Mouse (Mus musculus): ENCODE data around the gene Tymp. TPM values are rescaled to one million over a fixed set of nuclear protein-coding genes. Genes with fewer than 3 reads are reported as not detected.

Gene Tymp
- polyA plus RNA-seq, 1 experiment from 2014 or later: 1.5 TPM

DNA sequence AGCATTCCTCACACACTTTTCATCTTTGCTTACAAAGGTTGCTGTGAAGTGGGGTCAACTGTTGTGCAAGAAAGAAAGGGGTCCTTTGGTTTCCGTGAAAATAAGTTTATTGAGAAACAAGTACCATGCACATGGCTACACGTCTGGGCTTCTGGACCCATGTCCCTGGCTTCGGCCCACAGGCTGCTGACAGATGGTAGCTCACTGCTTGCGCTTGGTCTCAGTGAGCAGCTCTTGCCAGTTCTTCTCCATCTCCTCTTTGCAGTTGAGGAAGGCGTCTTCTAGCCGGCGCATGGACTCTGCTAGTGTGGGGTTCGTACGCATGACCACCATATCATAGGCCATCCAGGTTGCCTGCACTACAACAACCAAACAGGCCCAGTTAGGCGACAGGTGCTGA lies 13.2 kb upstream of the Tymp start:
- H3K4me3 ChIP-seq: no peak overlapping the region
- WGBS: 90% methylated on average over 10 of the region's 10 CpGs

DNA sequence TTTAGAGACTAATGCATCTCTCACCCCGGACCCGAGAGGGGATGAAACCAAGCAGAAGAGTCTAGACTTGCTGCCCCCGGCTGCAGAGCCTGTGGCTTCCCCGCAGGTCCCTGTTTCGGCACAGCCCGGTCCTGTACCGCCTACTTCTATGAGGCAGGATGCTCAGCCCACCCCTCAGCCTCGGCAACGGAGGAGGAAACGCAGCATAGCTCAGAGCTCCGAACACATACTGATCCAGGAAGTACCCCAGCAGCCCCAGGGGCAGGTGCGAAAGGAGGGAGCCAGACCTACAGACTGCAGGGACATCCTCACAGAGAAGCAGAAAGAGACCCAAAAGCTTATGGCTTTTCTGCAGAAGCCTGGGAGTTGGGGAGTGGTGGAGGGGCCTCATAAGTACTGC lies 10.3 kb upstream of the Tymp start:
- Histone ChIP-seq H3K4me3 (no peak overlapping the region), H3K9ac (no peak overlapping the region), H3K36me3 (no peaks in the 10 kb centered on the region), H3K4me1 (no peaks in the 10 kb centered on the region), H3K27me3 (peaks cover 5% of the 10 kb centered on the region), H3K4me2 (replicated peaks) (no peak overlapping the region), H3K9me3 (no peaks in the 10 kb centered on the region), H3K27ac (no peak overlapping the region)
- WGBS: 45% methylated on average over 12 of the region's 12 CpGs
- ATAC-seq (ENCODE audit: insufficient number of reproducible peaks, insufficient read depth, low FRiP score, low TSS enrichment): no peak

More for the DNA sequence above, 13.2 kb upstream of the Tymp start:
- Histone ChIP-seq H3K4me1 (no peaks in the 10 kb centered on the region), H3K4me2 (replicated peaks) (no peak overlapping the region), H3K27ac (no peak overlapping the region), H3K9ac (no peak overlapping the region), H3K27me3 (no peaks in the 10 kb centered on the region; the same call in 1 of the 2 replicates), H3K9me3 (no peaks in the 10 kb centered on the region), H3K36me3 (no peaks in the 10 kb centered on the region)
- no peak for ATAC-seq (ENCODE audit: insufficient number of reproducible peaks, insufficient read depth, low FRiP score, low TSS enrichment)

DNA sequence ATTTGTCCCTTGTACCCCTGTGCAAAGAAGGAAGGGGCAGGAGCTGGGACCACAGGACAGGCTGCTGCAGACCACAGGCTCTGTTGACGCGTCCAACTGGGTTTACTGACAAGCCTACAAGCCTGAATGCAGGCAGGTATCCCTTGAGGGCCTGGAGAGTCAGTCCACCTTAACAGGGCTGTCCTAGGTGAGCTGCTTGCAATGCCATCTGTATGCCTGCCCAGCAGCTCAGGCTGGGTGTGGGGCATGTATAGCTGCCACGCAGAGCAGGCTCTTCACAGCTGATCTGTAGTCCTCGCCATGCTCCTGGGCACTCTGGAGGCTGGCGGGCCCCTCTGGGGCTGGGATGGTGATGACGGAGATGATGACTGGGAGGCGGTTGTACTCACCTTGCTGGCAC lies 7.8 kb upstream of the Tymp start, which contains the start of gene Klhdc7b:
TSS of gene Klhdc7b (plus strand) at position 301 of the 400 bp plus-strand sequence.
- H3K27ac ChIP-seq: no peak within 1 kb of the TSS
- no peak within 1 kb of the TSS for H3K4me3 ChIP-seq
- no peaks in the 10 kb centered on the region for H3K9me3 ChIP-seq
- 78% methylated on average over 7 of the region's 7 CpGs for WGBS
- ATAC-seq (ENCODE audit: insufficient number of reproducible peaks, insufficient read depth, low FRiP score, low TSS enrichment): peak; percentile 55; the same call in 1 of the 2 replicates
- H3K9ac ChIP-seq: no peak within 1 kb of the TSS
- H3K36me3 ChIP-seq: no peaks in the 10 kb centered on the region
- H3K27me3 ChIP-seq: peaks cover 14% of the 10 kb centered on the region
- no peaks in the 10 kb centered on the region for H3K4me1 ChIP-seq
- no peak within 1 kb of the TSS for H3K4me2 ChIP-seq (replicated peaks)

DNA sequence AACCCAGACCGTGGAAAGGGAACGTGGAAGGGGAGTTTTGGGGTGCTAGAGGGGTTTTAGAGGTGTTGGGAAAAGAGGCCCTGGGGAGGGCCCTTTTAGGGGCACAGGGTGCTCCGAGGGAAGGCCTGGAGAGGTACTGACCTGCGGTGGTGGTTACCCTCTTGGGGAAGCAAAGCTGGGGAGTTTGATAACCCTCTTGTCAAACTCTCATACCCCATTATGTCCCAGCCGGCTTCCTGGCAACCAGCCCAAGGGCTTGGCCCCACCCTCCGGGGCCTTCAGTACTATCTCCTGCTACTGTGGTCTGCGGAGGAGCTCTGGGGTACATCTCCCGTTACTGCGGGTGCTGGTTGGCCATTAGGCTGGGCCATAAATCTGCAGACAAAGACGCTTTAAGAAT lies 2.6 kb upstream of the Tymp start:
- no peak for ATAC-seq (ENCODE audit: insufficient number of reproducible peaks, insufficient read depth, low FRiP score, low TSS enrichment)
- no peak overlapping the region for H3K27ac ChIP-seq

DNA sequence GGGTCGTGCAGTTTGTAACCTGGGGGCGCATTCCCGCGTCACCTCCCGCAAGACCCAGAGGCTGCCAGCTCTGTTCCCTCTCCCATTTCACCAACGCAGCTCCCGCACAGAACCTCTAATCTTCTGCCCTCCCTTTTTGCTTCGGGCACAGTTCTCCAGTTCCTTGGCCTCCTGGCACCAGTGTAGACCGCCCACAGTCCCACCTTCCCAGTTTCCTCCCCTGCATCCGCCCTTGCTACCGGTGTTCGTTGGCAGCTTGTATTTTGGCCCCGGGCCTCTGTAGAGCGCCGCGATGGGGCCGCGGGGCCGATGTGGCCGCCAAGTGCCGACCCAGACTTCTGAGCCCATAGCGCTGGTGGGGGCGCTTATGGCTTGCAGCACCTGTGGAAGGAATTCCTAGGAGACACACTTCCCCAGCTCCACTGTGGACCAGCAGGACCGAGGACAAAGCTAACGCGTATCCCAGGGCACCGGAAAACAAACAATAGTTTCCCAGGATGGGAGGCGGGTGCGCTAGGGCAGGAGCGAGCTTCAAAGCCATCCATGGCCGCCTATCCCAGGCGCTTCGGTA lies 2.1 kb upstream of the Tymp start, which contains the start of gene Odf3b:
TSS of gene Odf3b (minus strand) at position 452 of the 571 bp plus-strand sequence.
- Histone ChIP-seq H3K27me3 (peaks cover 52% of the 10 kb centered on the region), H3K36me3 (no peaks in the 10 kb centered on the region), H3K4me2 (replicated peaks) (peak within 1 kb of the TSS; percentile 64), H3K4me1 (peaks cover 16% of the 10 kb centered on the region), H3K9ac (peak within 1 kb of the TSS; percentile 16; the same call in 1 of the 2 replicates), H3K9me3 (no peaks in the 10 kb centered on the region), H3K27ac (no peak within 1 kb of the TSS), H3K4me3 (peak within 1 kb of the TSS; percentile 30)
- no peak for ATAC-seq (ENCODE audit: insufficient number of reproducible peaks, insufficient read depth, low FRiP score, low TSS enrichment)
- WGBS: under 1% methylated on average over 33 of the region's 33 CpGs

More for the DNA sequence above, 2.6 kb upstream of the Tymp start:
- Histone ChIP-seq H3K27me3 (peaks cover 52% of the 10 kb centered on the region), H3K4me1 (peaks cover 16% of the 10 kb centered on the region), H3K4me2 (replicated peaks) (peak overlapping the region; percentile 64), H3K9me3 (no peaks in the 10 kb centered on the region), H3K4me3 (peak overlapping the region; percentile 30), H3K36me3 (no peaks in the 10 kb centered on the region), H3K9ac (no peak overlapping the region)
- 10% methylated on average over 10 of the region's 10 CpGs for WGBS

DNA sequence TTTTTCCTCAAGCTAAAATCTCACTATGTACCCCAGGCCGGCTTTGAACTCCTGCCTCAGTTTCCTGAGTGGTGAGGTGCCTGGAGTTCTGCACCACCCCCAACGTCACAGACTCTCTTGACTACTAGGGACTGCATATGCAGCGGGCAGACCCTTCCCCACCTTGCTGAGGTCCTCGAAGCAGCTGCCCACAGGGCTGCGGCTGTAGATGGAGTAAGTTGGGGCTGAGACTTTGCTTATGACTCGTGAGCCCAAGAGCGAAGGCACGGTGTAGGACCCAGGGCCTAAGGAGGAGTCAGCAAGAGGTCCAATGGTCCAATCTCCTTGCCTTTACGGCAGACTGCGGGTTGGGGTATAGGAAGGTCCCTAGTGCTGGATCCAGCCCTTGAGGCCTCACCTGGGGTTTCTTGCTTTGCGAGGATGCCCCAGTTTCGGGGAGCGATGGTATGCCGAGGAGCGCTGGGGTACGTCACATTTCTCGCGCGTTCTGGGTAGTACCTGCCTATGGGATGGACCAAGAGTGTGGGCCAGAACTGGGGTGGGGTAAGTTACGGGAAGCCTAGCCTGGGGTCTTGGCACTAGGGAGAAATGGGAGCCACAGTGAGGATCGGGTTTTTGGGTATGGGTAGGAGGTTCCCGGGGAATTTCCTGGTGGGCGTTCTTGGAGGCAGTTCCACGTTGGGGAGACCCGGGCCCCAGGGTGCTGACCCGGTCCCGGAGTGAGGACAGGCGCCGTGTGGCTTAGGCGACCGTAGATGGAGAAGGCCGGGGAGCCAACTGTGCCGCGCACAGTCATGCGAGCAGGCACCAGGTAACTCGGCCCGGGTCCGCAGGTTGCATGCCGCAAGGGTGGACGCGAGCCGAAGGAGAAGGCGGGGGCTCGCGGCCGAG lies 1.3 kb upstream of the Tymp start:
- no peak overlapping the region for H3K27ac ChIP-seq
- H3K9ac ChIP-seq: 0 out of 2 replicates have a peak overlapping the region, but pooled peaks have one; percentile 16
- H3K4me3 ChIP-seq: peak overlapping the region; percentile 30
- no peaks in the 10 kb centered on the region for H3K9me3 ChIP-seq
- WGBS: 10% methylated on average over 46 of the region's 46 CpGs
- peak overlapping the region; percentile 64 for H3K4me2 ChIP-seq (replicated peaks)
- ATAC-seq (ENCODE audit: insufficient number of reproducible peaks, insufficient read depth, low FRiP score, low TSS enrichment): no peak
- peaks cover 16% of the 10 kb centered on the region for H3K4me1 ChIP-seq
- H3K36me3 ChIP-seq: no peaks in the 10 kb centered on the region
- H3K27me3 ChIP-seq: peaks cover 52% of the 10 kb centered on the region

DNA sequence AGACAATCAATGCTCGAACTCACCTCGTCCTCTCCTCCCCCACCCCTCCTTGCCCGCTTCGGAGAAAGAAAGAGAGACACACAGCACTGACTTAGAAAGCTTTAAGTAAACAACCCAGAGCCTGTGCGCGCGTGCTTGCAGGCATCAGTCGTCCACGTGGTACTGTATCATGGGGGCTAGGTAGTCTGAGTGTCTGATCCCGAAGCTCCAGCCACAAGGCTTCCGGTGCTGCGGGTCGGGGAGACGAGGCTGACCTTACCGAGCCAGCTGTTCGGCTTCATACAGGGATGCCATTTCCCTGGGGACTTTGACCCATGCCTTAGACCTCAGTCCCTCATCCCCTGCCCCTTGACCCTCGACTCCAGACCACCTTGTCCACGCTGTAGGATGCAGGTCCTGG lies 523 bp upstream of the Tymp start:
- Histone ChIP-seq H3K4me2 (replicated peaks) (peak overlapping the region; percentile 0; the same call in 1 of the 2 replicates), H3K9ac (no peak overlapping the region), H3K4me1 (peaks cover 23% of the 10 kb centered on the region), H3K36me3 (0 out of 2 replicates have a peak, but pooled peaks cover 4% of the 10 kb centered on the region), H3K27ac (no peak overlapping the region), H3K9me3 (no peaks in the 10 kb centered on the region), H3K27me3 (peaks cover 47% of the 10 kb centered on the region), H3K4me3 (no peak overlapping the region)
- 5% methylated on average over 18 of the region's 18 CpGs for WGBS
- ATAC-seq (ENCODE audit: insufficient number of reproducible peaks, insufficient read depth, low FRiP score, low TSS enrichment): no peak

DNA sequence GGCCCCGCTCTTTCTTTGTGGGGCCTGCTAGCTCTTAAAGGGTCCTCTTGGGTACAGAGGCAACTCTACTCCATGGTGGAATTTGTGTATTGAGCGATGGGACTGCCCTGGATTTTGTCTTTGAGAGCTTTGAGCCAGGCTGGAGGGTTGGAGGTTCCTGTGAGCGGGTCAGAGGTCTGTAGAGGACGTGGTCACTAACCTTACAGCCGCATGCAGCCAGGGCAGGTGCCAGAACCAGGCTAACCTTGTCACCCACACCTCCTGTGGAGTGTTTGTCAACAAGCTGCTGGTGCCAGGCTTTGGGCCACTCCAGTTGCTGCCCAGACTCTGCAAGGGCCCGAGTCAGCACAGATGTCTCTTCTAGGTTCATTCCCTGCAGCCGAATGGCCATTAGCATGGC lies 799 bp downstream of the Tymp start:
- Histone ChIP-seq H3K9ac (no peak overlapping the region), H3K4me3 (no peak overlapping the region), H3K4me1 (peaks cover 26% of the 10 kb centered on the region), H3K36me3 (peaks cover 17% of the 10 kb centered on the region), H3K9me3 (no peaks in the 10 kb centered on the region), H3K4me2 (replicated peaks) (no peak overlapping the region), H3K27ac (no peak overlapping the region), H3K27me3 (peaks cover 44% of the 10 kb centered on the region)
- WGBS: 82% methylated on average over 7 of the region's 7 CpGs
- no peak for ATAC-seq (ENCODE audit: insufficient number of reproducible peaks, insufficient read depth, low FRiP score, low TSS enrichment)

DNA sequence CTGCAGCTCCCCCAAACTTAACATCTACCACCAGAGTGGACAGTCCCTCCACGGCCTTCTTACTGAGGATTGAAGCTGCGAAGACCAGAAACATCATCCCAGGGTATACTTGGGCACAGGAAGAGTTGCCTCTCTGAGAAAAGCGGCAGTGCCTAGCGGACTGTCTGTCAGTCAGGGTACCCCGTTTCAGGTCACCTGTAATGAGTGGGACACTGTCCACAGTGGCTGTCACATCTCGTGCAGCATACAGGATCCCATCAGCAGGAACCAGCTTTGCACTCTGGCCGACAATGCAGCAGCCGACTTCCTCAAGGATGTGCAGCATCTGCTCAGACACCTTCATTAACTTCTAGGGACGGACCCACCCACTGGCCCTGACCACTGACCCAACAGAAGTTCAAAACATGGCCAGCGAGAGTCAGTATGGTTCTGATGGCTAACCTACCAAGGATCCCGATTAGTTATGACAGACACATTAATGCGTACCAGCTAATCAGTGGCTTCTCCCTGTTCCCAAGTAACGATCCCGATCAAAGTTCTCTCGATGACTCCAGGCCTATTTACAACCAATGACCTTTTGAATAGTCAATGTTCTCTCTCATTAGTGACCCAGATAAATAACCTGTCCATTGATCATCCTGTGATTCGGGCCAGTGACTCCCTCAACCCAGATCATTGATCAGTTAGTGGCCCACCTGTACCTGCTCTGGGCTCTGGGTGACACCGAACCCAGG lies 1.9 kb downstream of the Tymp start:
- Histone ChIP-seq H3K9me3 (no peaks in the 10 kb centered on the region), H3K4me1 (peaks cover 26% of the 10 kb centered on the region), H3K36me3 (peaks cover 28% of the 10 kb centered on the region), H3K4me2 (replicated peaks) (no peak overlapping the region), H3K27ac (no peak overlapping the region), H3K27me3 (peaks cover 40% of the 10 kb centered on the region), H3K4me3 (no peak overlapping the region), H3K9ac (no peak overlapping the region)
- ATAC-seq (ENCODE audit: insufficient number of reproducible peaks, insufficient read depth, low FRiP score, low TSS enrichment): no peak
- WGBS: 88% methylated on average over 17 of the region's 17 CpGs

DNA sequence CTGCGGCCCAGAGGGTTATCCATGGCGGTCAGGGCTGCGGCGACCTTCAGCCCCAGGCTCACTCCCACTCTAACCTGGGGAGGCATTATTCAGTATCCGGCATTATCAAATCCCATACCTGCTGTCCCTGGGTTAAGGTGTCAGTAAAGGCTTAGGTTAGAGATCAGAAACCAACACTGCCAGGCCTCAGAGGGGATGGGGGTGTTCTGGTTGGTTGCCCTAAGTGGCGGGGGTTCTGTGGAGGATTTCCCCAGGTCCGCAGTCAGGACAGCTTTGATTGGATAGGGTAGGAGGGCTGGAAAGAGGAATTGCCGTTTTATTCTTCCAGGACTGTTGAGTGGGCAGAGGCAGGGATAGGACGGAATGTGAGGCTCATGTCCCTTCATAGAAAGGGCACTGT lies 2.5 kb downstream of the Tymp start:
- Histone ChIP-seq H3K4me1 (peaks cover 26% of the 10 kb centered on the region), H3K27ac (0 out of 2 replicates have a peak overlapping the region, but pooled peaks have one; percentile 81), H3K27me3 (peaks cover 36% of the 10 kb centered on the region), H3K36me3 (peaks cover 34% of the 10 kb centered on the region), H3K4me3 (peak overlapping the region; percentile 57), H3K4me2 (replicated peaks) (peak overlapping the region; percentile 69), H3K9me3 (no peaks in the 10 kb centered on the region), H3K9ac (peak overlapping the region; percentile 65)
- ATAC-seq (ENCODE audit: insufficient number of reproducible peaks, insufficient read depth, low FRiP score, low TSS enrichment): no peak
- WGBS: 47% methylated on average over 9 of the region's 9 CpGs

DNA sequence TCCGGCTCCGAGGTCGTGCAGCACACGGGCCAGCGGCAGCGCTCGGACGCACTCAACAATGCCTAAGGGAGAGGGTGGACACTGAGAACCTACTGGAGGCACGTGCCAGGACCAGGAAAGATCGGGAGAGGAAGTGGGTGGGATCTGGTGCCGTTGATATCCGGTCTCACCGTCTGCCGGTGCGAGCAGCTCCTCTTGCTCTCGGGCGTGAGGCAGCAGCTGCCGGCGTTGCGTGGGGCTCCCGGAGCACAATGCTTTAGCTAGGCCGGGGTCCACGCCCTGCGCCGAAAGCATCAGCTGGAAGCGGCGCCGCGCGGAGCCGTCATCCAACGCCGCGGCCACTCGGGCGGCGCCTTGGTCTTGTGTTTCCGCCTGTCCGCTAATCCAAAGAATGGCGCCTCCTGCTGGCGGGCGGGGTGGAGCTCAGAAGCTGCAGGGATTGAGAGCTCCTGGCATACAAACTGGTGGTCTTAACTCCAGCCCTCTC lies 3.0 kb downstream of the Tymp start, which contains the start of gene Sco2:
TSS of gene Sco2 (minus strand) at position 85 of the 487 bp plus-strand sequence.
- Histone ChIP-seq H3K4me2 (replicated peaks) (peak within 1 kb of the TSS; percentile 69), H3K4me1 (peaks cover 20% of the 10 kb centered on the region), H3K27me3 (peaks cover 30% of the 10 kb centered on the region), H3K4me3 (peak within 1 kb of the TSS; percentile 57), H3K27ac (peak within 1 kb of the TSS; percentile 81), H3K9me3 (no peaks in the 10 kb centered on the region), H3K36me3 (peaks cover 39% of the 10 kb centered on the region), H3K9ac (peak within 1 kb of the TSS; percentile 65)
- under 1% methylated on average over 42 of the region's 42 CpGs for WGBS
- peak; percentile 69 for ATAC-seq (ENCODE audit: insufficient number of reproducible peaks, insufficient read depth, low FRiP score, low TSS enrichment)
